Mouse (Mus musculus): ENCODE measurements around the gene Gm8281.
"Not testable (repeated sequence)": the region's sequence is repeated elsewhere in the genome, so short reads cannot be mapped to it uniquely, and the experiment has no call there.

GRCm38 (mm10) chr14:5070611-5071490, at the start of gene Gm8281:
- TF ChIP-seq CTCF, POLR2A (IDR thresholded peaks at IDR 0.05; ENCODE audit: insufficient read depth, low read depth, low read length): not testable (repeated sequence)

Measured in olfactory bulb, adult 2 months (tissue).